Mouse (Mus musculus) cerebellum, adult 2 months (tissue): Measurements from ENCODE around the gene Myh11.

Source experiments
- CTCF ChIP-seq: fragments of 200-500 bp; IDR thresholded peaks from 2 replicates; pipeline ENCODE4 v1.5.1; 2011; ENCODE audit warnings: low read depth, mild to moderate bottlenecking, control low read depth, low read length, moderate library complexity, borderline replicate concordance; ENCODE audit not compliant: insufficient read depth
- POLR2A ChIP-seq: fragments of 200-500 bp; IDR thresholded peaks from 2 replicates; pipeline ENCODE4 v1.6.1; 2011; ENCODE audit warnings: low read length, control low read depth, borderline replicate concordance; ENCODE audit not compliant: insufficient read depth

- TF ChIP-seq CTCF (no peak), POLR2A (no peak)
Measured at GRCm38 (mm10) chr16:14166490-14166889, 124.7 kb downstream of the Myh11 start.
